Mouse (Mus musculus) forebrain, embryonic 12.5 days (tissue): ENCODE results near the gene Rgs5. TPM values are rescaled to one million over a fixed set of nuclear protein-coding genes. Genes with fewer than 3 reads are reported as not detected.

Experiments
- ATAC-seq: fragments of 200-750 bp; cut with Nextera tagmentation; 2 replicates; pipeline ENCODE4 v1.8.0; 2017; ENCODE audit warnings: moderate TSS enrichment; ENCODE audit not compliant: low FRiP score
- H3K27ac ChIP-seq: fragments of 300-500 bp; sonication (generic); 2 replicates; pipeline ENCODE4 v1.5.1; 2016; ENCODE audit warnings: mild to moderate bottlenecking
- H3K27me3 ChIP-seq: fragments of 300-500 bp; sonication (generic); 2 replicates; pipeline ENCODE4 v1.6.1; 2016; ENCODE audit warnings: mild to moderate bottlenecking
- H3K36me3 ChIP-seq: fragments of 300-500 bp; sonication (generic); replicated peaks from 2 replicates; pipeline ENCODE4 v1.6.1; 2016; ENCODE audit warnings: mild to moderate bottlenecking
- H3K4me1 ChIP-seq: fragments of 300-500 bp; sonication (generic); 2 replicates; pipeline ENCODE4 v1.6.1; 2016
- H3K4me2 ChIP-seq: fragments of 300-500 bp; sonication (generic); 2 replicates; pipeline ENCODE4 v1.6.1; 2016; ENCODE audit warnings: mild to moderate bottlenecking, moderate library complexity
- H3K4me3 ChIP-seq: fragments of 300-500 bp; sonication (generic); replicated peaks from 2 replicates; pipeline ENCODE4 v1.5.1; 2016; ENCODE audit warnings: mild to moderate bottlenecking
- H3K9ac ChIP-seq: fragments of 300-500 bp; sonication (generic); 2 replicates; pipeline ENCODE4 v1.6.1; 2016; ENCODE audit warnings: mild to moderate bottlenecking
- H3K9me3 ChIP-seq: fragments of 300-500 bp; sonication (generic); 2 replicates; pipeline ENCODE4 v1.6.1; 2016
- WGBS: fragments of 180-500 bp; shearing (Covaris S2); methylation state at CpG from one replicate; pipeline ENCODE4 v1.1.7; 2016; 5-methylcytosine and 5-hydroxymethylcytosine counted together
- polyA plus RNA-seq: library from polyadenylated mRNA; unstranded; fragments of >200 nt; fragmentation: Nextera tagmentation; extraction: Ambion mirVana; gene quantifications from 2 replicates; pipeline ENCODE4 v1.2.1, GENCODE M21; 2016

Gene Rgs5
- polyA plus RNA-seq, 1 experiment from 2014 or later = 4.8 TPM

DNA sequence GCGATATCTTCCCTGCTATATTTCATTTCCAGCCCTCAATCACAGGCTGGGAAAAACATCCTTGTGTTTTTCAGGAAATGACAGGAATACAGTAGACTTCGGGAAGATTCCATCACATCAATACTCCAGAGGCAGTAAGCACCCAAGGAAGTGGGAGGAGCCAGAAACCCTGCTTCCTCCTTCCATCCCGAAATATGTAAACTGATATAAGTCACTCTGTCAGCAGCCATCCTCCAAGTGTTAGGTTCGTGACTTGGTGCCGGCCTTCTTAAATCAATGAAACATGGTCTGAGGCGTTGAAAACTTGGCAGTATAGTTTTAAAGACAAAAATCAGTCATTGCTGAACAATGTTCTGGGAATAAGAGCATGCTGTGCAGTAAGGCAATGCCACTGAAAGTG lies 80.8 kb downstream of the Rgs5 start:
- H3K27me3 ChIP-seq = no peaks in the 10 kb centered on the region
- no peaks in the 10 kb centered on the region for H3K36me3 ChIP-seq
- H3K4me2 ChIP-seq = no peak overlapping the region
- no peaks in the 10 kb centered on the region for H3K9me3 ChIP-seq
- ATAC-seq = no peak
- WGBS = 89% methylated on average over 6 of the region's 6 CpGs
- no peak overlapping the region for H3K4me3 ChIP-seq
- no peak overlapping the region for H3K9ac ChIP-seq
- H3K4me1 ChIP-seq = no peaks in the 10 kb centered on the region
- H3K27ac ChIP-seq = no peak overlapping the region

- Histone ChIP-seq H3K9ac (no peak overlapping the region), H3K9me3 (no peaks in the 10 kb centered on the region), H3K27ac (no peak overlapping the region), H3K4me1 (no peaks in the 10 kb centered on the region), H3K36me3 (no peaks in the 10 kb centered on the region), H3K4me3 (no peak overlapping the region), H3K27me3 (no peaks in the 10 kb centered on the region), H3K4me2 (no peak overlapping the region)
- WGBS = 87% methylated on average over 6 of the region's 6 CpGs
- no peak for ATAC-seq
These were observed 81.9 kb downstream of the Rgs5 start for GRCm38 (mm10) chr1:169737231-169737630.

DNA sequence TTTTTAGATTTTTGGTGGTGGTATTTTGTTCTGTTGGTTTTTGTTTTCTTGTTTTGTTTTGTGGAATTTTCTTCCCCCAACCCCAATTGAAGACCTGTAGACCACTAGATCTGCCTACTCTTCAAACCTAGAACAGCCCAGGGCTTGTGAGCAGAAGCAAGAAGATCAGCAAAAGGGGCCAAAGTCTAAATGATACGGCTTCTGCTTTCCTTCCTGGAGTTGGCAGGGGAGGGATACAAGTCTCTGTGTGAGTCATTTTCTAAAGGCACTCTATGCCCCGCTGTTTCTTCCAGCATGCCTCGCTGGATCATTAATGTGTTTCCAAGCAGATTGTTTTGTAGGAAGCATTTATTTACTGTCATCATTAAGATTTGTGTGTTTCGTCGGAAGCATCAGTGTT lies 85.8 kb downstream of the Rgs5 start:
- H3K9me3 ChIP-seq = no peaks in the 10 kb centered on the region
- H3K27ac ChIP-seq = no peak overlapping the region
- H3K27me3 ChIP-seq = peaks cover 10% of the 10 kb centered on the region
- ATAC-seq = no peak
- no peaks in the 10 kb centered on the region for H3K4me1 ChIP-seq
- no peaks in the 10 kb centered on the region for H3K36me3 ChIP-seq
- no peak overlapping the region for H3K4me2 ChIP-seq
- H3K4me3 ChIP-seq = no peak overlapping the region
- no peak overlapping the region for H3K9ac ChIP-seq
- 86% methylated on average over 5 of the region's 5 CpGs for WGBS

Other genes starting within 250 kb of the Rgs5 start
- gene Nuf2, start 124.0 kb upstream of the Rgs5 start, polyA plus RNA-seq = 84.3 and 86.3 TPM in 2 replicates
- 13.9 and 14.5 TPM in 2 replicates for gene Rgs4, start 92.1 kb downstream of the Rgs5 start, polyA plus RNA-seq